Mouse (Mus musculus): ENCODE measurements around the gene Dab2ip.
A peak's percentile ranks its signal among the peaks of the same experiment; 100 is the strongest.

Dab2ip gene

GRCm38 (mm10) chr2:35557911-35558825, at the start of gene Dab2ip:
Gene Dab2ip, plus strand, starts transcription at chr2:35558266.
- peak; percentile 43 for DNase-seq

DNA sequence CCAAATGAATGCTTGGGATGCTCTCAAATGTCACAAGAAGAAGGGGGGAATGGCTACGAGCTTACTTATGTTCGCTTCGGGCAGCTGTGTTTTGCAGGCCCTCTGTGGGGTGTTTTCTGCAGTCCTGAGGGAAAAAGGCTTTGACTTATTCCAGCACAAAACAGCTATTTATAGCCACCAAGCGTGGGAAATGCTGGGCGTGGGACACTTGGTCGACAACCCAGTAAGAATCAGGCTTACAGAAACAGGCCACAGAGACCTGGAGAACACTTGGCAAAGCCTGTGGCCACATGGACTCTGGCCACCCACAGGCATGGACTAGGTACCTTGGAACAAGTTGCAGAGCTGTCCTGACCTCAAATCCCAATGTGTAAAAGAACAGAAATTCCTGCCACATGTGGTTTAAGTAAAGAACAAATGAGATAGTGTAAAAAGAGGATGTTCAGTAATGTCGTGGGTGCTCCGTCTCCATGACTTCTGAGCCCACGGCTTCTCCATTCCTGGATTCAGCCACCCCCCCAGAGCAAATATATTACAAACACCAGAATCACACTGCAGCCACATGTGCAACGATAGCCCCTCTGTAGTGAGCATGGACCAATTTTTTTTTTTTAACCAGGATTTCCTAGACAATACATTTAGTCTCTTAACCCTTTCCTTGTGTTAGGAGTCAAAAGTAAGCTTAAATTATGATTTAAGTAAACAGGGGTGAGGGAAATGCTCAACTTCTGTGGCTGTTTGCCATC, 49.3 kb upstream of the Dab2ip start:
- peak; percentile 38 for DNase-seq

GRCm38 (mm10) chr2:35509343-35509667, 48.8 kb upstream of the Dab2ip start:
- peak; percentile 25 for DNase-seq

GRCm38 (mm10) chr2:35509888-35510287, 48.2 kb upstream of the Dab2ip start:
- no peak for DNase-seq

DNA sequence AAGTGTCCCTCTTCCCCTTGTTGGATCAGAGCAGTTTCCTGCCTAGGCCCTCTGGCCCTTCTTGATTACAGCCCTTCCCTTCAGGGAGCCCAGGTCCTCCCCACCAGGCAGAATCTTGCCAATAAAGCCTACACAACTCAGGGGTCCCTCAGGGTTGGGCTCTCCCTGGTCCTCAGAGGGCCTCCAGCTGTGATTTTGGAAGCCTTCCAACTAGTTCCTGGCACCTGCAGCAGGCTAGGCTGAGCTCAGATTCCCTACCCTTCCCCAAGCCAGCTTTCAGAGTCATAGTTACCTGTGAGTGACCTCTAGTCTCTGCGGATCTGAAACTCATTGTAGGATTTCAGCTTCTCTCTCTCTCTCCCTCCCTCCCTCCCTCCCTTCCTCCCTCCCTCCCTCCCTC, 47.1 kb upstream of the Dab2ip start:
- no peak for DNase-seq

- no peak for DNase-seq
Observed at GRCm38 (mm10) chr2:35512226-35512625, 45.8 kb upstream of the Dab2ip start.

GRCm38 (mm10) chr2:35514051-35514892, 43.8 kb upstream of the Dab2ip start:
- DNase-seq, result peak; percentile 21

GRCm38 (mm10) chr2:35526612-35527242, 31.3 kb upstream of the Dab2ip start:
- no peak for DNase-seq

- DNase-seq, result no peak
Observed at GRCm38 (mm10) chr2:35529086-35529485, 29.0 kb upstream of the Dab2ip start.

GRCm38 (mm10) chr2:35529856-35530255, 28.2 kb upstream of the Dab2ip start:
- DNase-seq, result no peak

- no peak for DNase-seq
Observed at GRCm38 (mm10) chr2:35530732-35531131, 27.3 kb upstream of the Dab2ip start.

DNA sequence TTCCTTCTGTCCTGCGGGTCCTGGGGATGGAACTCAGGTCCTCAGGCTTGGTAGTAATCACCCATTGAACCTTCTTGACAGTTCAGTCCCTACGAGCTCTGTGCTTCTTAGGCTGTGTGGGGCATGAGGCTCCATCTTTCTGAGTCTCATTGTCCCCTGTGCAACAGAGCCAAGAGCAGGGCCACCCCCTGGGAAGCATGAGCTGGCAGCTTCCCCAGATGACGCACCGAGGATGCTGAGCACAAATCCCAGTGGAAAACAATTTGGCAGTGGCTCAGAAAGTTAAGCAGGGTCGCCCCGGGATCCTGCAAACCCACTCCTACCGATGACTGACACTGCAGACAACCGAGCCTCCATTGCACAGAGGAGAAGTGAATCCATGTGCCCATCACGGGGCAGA, 24.4 kb upstream of the Dab2ip start:
- DNase-seq, result no peak

DNA sequence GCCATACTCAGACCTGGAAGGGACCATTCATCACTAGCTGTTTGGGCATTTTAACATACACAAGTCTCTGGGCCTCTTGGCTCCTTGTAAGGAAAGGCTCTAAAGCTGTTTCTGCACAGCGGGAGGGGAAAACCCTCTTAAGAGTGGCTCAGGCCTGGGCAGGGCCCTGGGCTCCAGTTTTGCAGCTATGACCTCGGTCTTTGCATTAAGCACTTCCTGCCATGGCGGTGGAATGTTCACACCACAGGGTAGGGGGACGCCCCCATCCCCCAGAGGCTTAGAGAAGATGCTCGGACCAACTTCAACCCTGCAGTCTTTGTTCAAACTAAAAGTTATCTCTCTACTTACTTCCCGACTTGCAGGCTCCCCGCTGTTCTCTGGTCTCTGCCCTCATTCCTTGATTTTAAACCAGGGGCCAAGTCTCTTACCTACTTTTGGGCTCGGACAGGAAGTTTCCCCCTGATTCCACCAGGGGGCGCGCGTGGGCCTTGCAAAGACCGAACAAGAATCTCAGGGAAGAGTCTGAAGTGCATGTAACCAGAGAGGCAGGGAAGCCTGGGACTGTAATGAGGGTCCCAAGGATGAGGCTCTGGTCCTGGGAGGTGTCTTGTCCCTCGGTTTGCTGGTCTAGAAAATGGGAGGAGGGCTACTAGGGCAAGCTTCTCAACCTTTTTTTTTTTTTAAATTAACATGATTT, 18.6 kb upstream of the Dab2ip start:
- DNase-seq, result peak; percentile 88

DNA sequence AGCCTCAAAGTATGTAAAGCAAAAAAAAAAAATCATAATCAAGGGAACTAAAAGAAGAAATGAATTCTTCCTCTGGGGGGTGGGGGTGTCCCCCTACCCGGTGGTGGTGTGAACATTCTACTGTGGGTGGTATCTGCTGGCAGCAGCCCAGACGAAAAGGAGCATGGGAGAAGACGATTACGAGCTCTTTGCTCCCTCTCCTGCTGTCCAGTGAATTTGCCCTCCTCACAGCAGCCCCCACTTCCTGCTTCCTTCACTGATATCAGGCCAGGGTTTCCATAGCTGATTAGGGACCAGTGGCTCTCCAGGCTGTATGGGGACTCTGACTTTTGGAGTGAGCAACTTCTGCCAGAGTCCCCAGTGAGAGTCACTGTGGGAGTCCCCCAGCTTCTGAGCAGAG, 17.3 kb upstream of the Dab2ip start:
- no peak for DNase-seq

GRCm38 (mm10) chr2:35544717-35545116, 13.3 kb upstream of the Dab2ip start:
- peak; percentile 88 for DNase-seq

- DNase-seq, result peak; percentile 21
Observed at GRCm38 (mm10) chr2:35545125-35545590, 12.9 kb upstream of the Dab2ip start.

GRCm38 (mm10) chr2:35546462-35546861, 11.6 kb upstream of the Dab2ip start:
- no peak for DNase-seq

GRCm38 (mm10) chr2:35549191-35549590, 8.9 kb upstream of the Dab2ip start:
- DNase-seq, result no peak

DNA sequence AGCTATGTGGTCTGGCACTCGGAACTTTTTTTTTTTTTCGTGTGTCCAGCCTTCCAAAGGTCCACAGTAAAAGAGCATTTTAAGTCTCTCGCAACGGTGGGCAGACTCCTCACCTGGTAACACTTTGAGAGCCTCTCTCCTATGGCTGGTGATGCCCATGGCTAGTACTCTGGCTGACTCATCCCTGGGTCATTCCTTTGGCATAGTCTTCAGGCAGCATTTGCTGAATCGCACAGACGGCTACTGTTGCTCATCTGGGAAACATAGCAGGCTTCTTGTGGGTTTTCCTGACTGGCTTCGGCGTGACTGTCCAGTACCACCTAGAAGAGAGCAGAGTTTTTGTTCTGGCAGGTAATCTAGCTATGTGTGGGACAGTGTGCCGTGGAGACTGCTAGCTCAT, 8.0 kb upstream of the Dab2ip start:
- DNase-seq, result no peak

DNA sequence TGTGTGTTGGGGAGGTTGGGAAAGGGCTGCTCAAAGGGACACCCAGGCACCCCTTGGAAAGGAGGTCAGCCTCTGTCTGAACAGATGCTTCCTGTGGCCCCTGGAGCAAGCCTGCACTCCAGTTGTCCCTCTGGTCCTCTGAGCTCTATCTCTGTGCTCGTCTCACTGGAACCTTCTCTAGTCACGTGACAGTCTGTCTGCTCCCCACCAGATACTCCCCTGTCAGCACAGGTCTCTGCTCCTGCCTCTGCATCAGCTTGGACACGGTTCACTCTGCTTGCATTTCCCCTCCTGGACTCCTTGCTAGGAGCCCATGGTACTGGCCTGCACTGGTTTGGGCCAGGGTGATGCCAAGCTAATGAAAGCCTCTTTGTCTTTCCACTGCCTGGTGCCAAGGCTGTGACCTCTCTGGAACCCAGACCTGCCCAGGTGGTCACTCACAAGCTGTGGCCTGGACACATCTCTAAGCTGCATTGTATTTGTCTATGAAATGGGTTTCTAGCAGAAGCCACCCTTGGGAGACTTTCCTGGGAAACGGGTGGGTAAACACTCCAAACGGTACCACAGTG, 1.1 kb upstream of the Dab2ip start:
- DNase-seq, result no peak

DNA sequence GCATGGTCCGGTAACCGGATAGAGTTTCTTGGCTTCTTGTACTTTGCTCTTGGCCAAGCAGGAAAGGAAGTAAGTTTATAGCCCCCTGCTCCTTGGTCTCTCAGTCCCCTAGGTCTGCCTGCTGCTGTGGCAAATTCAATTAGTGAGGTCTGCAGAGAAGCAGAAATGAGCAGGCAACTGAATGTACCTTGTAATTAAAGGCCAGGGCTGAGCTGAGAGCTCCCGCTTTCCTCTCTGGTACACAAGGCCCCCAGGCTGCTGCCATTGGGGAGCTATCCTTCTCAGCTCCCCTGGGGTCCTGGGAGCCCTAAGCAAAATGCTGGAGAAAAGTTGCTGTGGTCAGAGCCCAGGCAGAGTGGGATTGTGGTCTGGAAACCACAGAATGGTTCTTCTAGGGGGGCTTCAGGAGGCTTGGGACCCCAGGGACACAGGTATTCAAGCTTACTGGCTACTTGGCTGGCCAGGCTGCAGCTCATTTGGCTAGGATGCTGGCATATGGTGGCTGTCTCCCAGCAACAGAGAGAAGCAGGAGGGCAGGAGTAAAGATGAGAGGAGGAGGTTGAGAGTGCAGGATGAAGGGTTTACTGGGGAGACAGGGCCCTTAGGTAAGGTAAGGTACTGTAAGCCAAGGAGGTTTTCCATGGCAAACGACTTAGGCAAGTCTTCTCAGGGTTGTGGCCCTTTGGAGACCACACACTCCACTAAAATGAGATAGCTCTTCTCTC, 922 bp downstream of the Dab2ip start:
- DNase-seq, result peak; percentile 14

All from embryo, embryonic 11 days (tissue).